Mouse (Mus musculus) forebrain, embryonic 15.5 days (tissue): ENCODE measurements around the gene Mlec. TPM values are rescaled to one million over a fixed set of nuclear protein-coding genes. Genes with fewer than 3 reads are reported as not detected.
"Not testable (repeated sequence)": the region's sequence is repeated elsewhere in the genome, so short reads cannot be mapped to it uniquely, and the experiment has no call there.

Experiments
- ATAC-seq: fragments of 200-750 bp; cut with Nextera tagmentation; replicated peaks from 2 replicates; pipeline ENCODE4 v1.8.0; 2017; ENCODE audit warnings: mild to moderate bottlenecking, moderate TSS enrichment, moderate library complexity
- H3K27ac ChIP-seq: fragments of 300-500 bp; sonication (generic); replicated peaks from 2 replicates; pipeline ENCODE4 v1.5.1; 2015; ENCODE audit warnings: mild to moderate bottlenecking, inconsistent platforms
- H3K27me3 ChIP-seq: fragments of 300-500 bp; sonication (generic); 2 replicates; pipeline ENCODE4 v1.6.1; 2015; ENCODE audit warnings: inconsistent platforms
- H3K36me3 ChIP-seq: fragments of 300-500 bp; sonication (generic); 2 replicates; pipeline ENCODE4 v1.6.1; 2015; ENCODE audit warnings: mild to moderate bottlenecking, inconsistent platforms
- H3K4me1 ChIP-seq: fragments of 300-500 bp; sonication (generic); 2 replicates; pipeline ENCODE4 v1.6.1; 2015; ENCODE audit warnings: inconsistent platforms
- H3K4me2 ChIP-seq: fragments of 300-500 bp; sonication (generic); replicated peaks from 2 replicates; pipeline ENCODE4 v1.6.1; 2015; ENCODE audit warnings: mild to moderate bottlenecking, inconsistent platforms
- H3K4me3 ChIP-seq: fragments of 300-500 bp; sonication (generic); 2 replicates; pipeline ENCODE4 v1.5.1; 2015; ENCODE audit warnings: mild to moderate bottlenecking, inconsistent platforms
- H3K9ac ChIP-seq: fragments of 300-500 bp; sonication (generic); replicated peaks from 2 replicates; pipeline ENCODE4 v1.6.1; 2015; ENCODE audit warnings: mild to moderate bottlenecking, inconsistent platforms
- H3K9me3 ChIP-seq: fragments of 300-500 bp; sonication (generic); 2 replicates; pipeline ENCODE4 v1.6.1; 2016; ENCODE audit warnings: inconsistent platforms
- WGBS: fragments of 180-500 bp; shearing (Covaris S2); methylation state at CpG from one replicate; pipeline ENCODE4 v1.1.7; 2015; ENCODE audit warnings: mixed read lengths; 5-methylcytosine and 5-hydroxymethylcytosine counted together
- polyA plus RNA-seq: library from polyadenylated mRNA; unstranded; fragments of >200 nt; fragmentation: Nextera tagmentation; extraction: Ambion mirVana; gene quantifications from 2 replicates; pipeline ENCODE4 v1.2.1, GENCODE M21; 2015

Mlec gene
- polyA plus RNA-seq, 1 experiment from 2014 or later, result 22.7 TPM

- H3K4me3 ChIP-seq, H3K27ac ChIP-seq, H3K9me3 ChIP-seq, H3K9ac ChIP-seq, ATAC-seq, H3K27me3 ChIP-seq, H3K4me1 ChIP-seq, H3K4me2 ChIP-seq: not testable (repeated sequence)
- WGBS, result 97% methylated on average over 23 of the region's 23 CpGs
- peaks cover 27% of the 10 kb centered on the region for H3K36me3 ChIP-seq
These were observed 54.7 kb downstream of the Mlec start for GRCm38 (mm10) chr5:115103253-115103652.

GRCm38 (mm10) chr5:115102231-115102630 lies 55.7 kb downstream of the Mlec start:
- 91% methylated on average over 2 of the region's 2 CpGs for WGBS
- ATAC-seq, result no peak

GRCm38 (mm10) chr5:115100473-115100872 lies 57.5 kb downstream of the Mlec start:
- Histone ChIP-seq H3K4me3 (no peak overlapping the region), H3K27ac (no peak overlapping the region), H3K4me1 (no peaks in the 10 kb centered on the region), H3K9ac (no peak overlapping the region), H3K27me3 (no peaks in the 10 kb centered on the region), H3K36me3 (peaks cover 52% of the 10 kb centered on the region), H3K9me3 (no peaks in the 10 kb centered on the region), H3K4me2 (no peak overlapping the region)
- no peak for ATAC-seq
- 87% methylated on average over 6 of the region's 6 CpGs for WGBS

More at GRCm38 (mm10) chr5:115102231-115102630, 55.7 kb downstream of the Mlec start:
- H3K4me1 ChIP-seq, result no peaks in the 10 kb centered on the region
- no peak overlapping the region for H3K4me3 ChIP-seq
- H3K27me3 ChIP-seq, result no peaks in the 10 kb centered on the region
- H3K27ac ChIP-seq, result no peak overlapping the region
- H3K9me3 ChIP-seq, result no peaks in the 10 kb centered on the region
- no peak overlapping the region for H3K9ac ChIP-seq
- H3K36me3 ChIP-seq, result peaks cover 34% of the 10 kb centered on the region
- no peak overlapping the region for H3K4me2 ChIP-seq

- Histone ChIP-seq H3K27me3 (no peaks in the 10 kb centered on the region), H3K4me2 (no peak overlapping the region), H3K4me1 (no peaks in the 10 kb centered on the region), H3K4me3 (no peak overlapping the region), H3K9ac (no peak overlapping the region), H3K27ac (no peak overlapping the region), H3K9me3 (no peaks in the 10 kb centered on the region), H3K36me3 (peaks cover 57% of the 10 kb centered on the region)
- no peak for ATAC-seq
- whole genome bisulfite sequencing, result 88% methylated on average over 9 of the region's 9 CpGs
These were observed 58.0 kb downstream of the Mlec start for GRCm38 (mm10) chr5:115099991-115100390.

GRCm38 (mm10) chr5:115099530-115099929 lies 58.4 kb downstream of the Mlec start:
- Histone ChIP-seq H3K9ac (no peak overlapping the region), H3K4me2 (no peak overlapping the region), H3K27me3 (no peaks in the 10 kb centered on the region), H3K9me3 (no peaks in the 10 kb centered on the region), H3K4me1 (no peaks in the 10 kb centered on the region), H3K27ac (no peak overlapping the region), H3K4me3 (no peak overlapping the region), H3K36me3 (peaks cover 60% of the 10 kb centered on the region)
- no peak for ATAC-seq
- 84% methylated on average over 5 of the region's 5 CpGs for WGBS

- peaks cover 57% of the 10 kb centered on the region for H3K36me3 ChIP-seq
- 96% methylated on average over 8 of the region's 8 CpGs for WGBS
- no peak within 1 kb of the TSS for H3K27ac ChIP-seq
- ATAC-seq, result no peak
- no peaks in the 10 kb centered on the region for H3K4me1 ChIP-seq
- H3K4me3 ChIP-seq, result no peak within 1 kb of the TSS
- H3K9ac ChIP-seq, result no peak within 1 kb of the TSS
- no peaks in the 10 kb centered on the region for H3K9me3 ChIP-seq
- no peaks in the 10 kb centered on the region for H3K27me3 ChIP-seq
- no peak within 1 kb of the TSS for H3K4me2 ChIP-seq
These were observed 59.8 kb downstream of the Mlec start, which contains the start of gene Gm10401 for GRCm38 (mm10) chr5:115098195-115098594. Gm10401 (minus strand) TSS chr5:115098295.

Other genes starting within 250 kb of the Mlec start
- 0.17 and 0.23 TPM in 2 replicates for gene Oasl1, start 234.9 kb downstream of the Mlec start, polyA plus RNA-seq
- 98.1 and 103 TPM in 2 replicates for gene 2210016L21Rik, start 216.0 kb downstream of the Mlec start, polyA plus RNA-seq
- not detected in 2 replicates for gene Hnf1a, start 187.1 kb downstream of the Mlec start, polyA plus RNA-seq
- 19.2 and 31.7 TPM in 2 replicates for gene Sppl3, start 147.0 kb downstream of the Mlec start, polyA plus RNA-seq
- 34.6 and 35.0 TPM in 2 replicates for gene Gm10401, start 59.9 kb downstream of the Mlec start, polyA plus RNA-seq
- gene Acads, start 38.8 kb downstream of the Mlec start, polyA plus RNA-seq, result 22.3 and 24.1 TPM in 2 replicates
- 44.4 and 46.2 TPM in 2 replicates for gene Unc119b, start 23.2 kb downstream of the Mlec start, polyA plus RNA-seq
- 9.2 and 9.8 TPM in 2 replicates for gene Cabp1, start 36.2 kb upstream of the Mlec start, polyA plus RNA-seq
- 96.9 and 98.6 TPM in 2 replicates for gene Pop5, start 77.7 kb upstream of the Mlec start, polyA plus RNA-seq
- gene Rnf10, start 114.7 kb upstream of the Mlec start, polyA plus RNA-seq, result 185 and 191 TPM in 2 replicates
- 59.4 and 61.3 TPM in 2 replicates for gene Coq5, start 121.5 kb upstream of the Mlec start, polyA plus RNA-seq
- gene Dynll1, start 142.8 kb upstream of the Mlec start, polyA plus RNA-seq, result 1,446 and 1,524 TPM in 2 replicates
- 200 and 204 TPM in 2 replicates for gene Srsf9, start 169.0 kb upstream of the Mlec start, polyA plus RNA-seq
- 33.6 and 36.6 TPM in 2 replicates for gene Gatc, start 183.0 kb upstream of the Mlec start, polyA plus RNA-seq
- 60.5 and 64.3 TPM in 2 replicates for gene Triap1, start 183.0 kb upstream of the Mlec start, polyA plus RNA-seq
- 968 and 991 TPM in 2 replicates for gene Cox6a1, start 190.8 kb upstream of the Mlec start, polyA plus RNA-seq